Mouse (Mus musculus): Measurements from ENCODE around the gene Vac14. TPM values are rescaled to one million over a fixed set of nuclear protein-coding genes. Genes with fewer than 3 reads are reported as not detected.

The Vac14 gene
- polyA plus RNA-seq, 1 experiment from 2014 or later: 14.0 TPM

DNA sequence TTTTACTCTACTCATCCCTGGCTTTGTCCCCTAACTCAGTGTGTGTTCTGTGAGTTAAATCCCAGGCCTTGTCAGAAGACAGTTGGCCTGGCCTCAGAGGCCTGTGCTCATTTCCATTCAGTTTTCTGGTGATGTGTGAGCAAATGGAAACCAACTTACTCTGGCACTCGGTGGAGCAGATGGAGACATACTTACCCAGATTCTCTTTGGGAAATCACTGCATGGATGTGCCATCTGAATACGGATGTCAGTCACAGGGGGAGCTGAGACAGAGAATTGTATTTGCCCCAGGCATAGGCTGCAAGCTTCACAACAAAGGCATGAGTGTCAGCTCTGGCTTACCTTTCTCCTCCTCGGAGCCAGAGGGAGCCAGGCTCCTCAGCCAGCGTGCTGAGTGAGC is 8.0 kb downstream of the Vac14 start:
- Histone ChIP-seq H3K4me1 (ENCODE audit: control insufficient read depth, insufficient read depth, low read length) (peaks cover 9% of the 10 kb centered on the region; the same call in 1 of the 2 replicates), H3K27ac (ENCODE audit: low read length) (no peak overlapping the region), H3K4me3 (replicated peaks; ENCODE audit: low read length) (no peak overlapping the region), H3K9ac (ENCODE audit: low read length) (no peak overlapping the region), H3K36me3 (ENCODE audit: control insufficient read depth, insufficient read depth, low read length) (no peaks in the 10 kb centered on the region), H3K27me3 (ENCODE audit: control insufficient read depth, insufficient read depth, low read length) (no peaks in the 10 kb centered on the region), H3K9me3 (replicated peaks; ENCODE audit: control insufficient read depth, low read length) (no peaks in the 10 kb centered on the region), H3K4me2 (ENCODE audit: low read depth, low read length) (no peak overlapping the region)
- WGBS: 73% methylated on average over 4 of the region's 4 CpGs
- ATAC-seq (ENCODE audit: insufficient read depth, low FRiP score): no peak

DNA sequence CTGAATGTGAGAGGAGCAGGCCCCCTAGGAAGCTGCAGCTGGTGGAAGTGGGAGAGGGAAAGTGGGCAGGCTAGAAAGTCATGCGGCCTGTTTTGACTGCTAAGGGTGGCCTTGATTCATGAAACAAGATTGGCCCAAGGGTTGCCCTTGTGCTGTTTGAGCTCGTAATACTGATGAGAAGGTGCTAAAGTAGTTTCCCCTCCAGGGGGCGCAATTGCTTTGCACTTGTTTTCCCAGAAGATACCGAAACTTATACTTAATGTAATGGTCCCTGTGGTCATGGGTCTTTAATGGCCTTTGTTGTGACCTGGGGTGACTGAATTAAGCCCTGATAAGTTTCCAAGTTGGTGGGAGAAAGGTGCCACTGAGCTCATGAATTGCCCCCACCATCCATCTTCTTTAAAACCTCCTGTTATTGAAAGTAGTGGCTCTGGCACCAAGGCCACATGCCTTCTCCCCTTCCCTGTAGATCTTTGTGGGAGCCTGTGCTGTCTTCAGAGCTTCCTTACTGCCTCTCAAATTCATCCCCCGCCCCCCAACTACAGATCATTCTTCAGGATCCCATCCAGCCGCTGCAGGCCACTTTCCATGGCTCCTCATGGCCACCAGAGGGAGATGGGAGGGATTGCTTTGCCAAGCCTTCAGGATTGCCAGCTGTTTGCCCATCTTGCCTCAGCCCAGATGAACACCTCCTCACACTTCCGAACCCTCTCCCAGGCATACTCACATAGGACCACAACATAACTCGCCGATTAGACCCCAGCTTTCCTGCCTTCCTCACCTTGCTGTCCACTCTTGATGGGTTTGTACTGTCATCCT is 11.1 kb downstream of the Vac14 start:
- Histone ChIP-seq H3K9me3 (replicated peaks; ENCODE audit: control insufficient read depth, low read length) (no peaks in the 10 kb centered on the region), H3K27ac (ENCODE audit: low read length) (peak overlapping the region; percentile 92), H3K27me3 (ENCODE audit: control insufficient read depth, insufficient read depth, low read length) (no peaks in the 10 kb centered on the region), H3K4me2 (ENCODE audit: low read depth, low read length) (no peak overlapping the region), H3K4me3 (replicated peaks; ENCODE audit: low read length) (no peak overlapping the region), H3K4me1 (ENCODE audit: control insufficient read depth, insufficient read depth, low read length) (peaks cover 9% of the 10 kb centered on the region; the same call in 1 of the 2 replicates), H3K9ac (ENCODE audit: low read length) (no peak overlapping the region), H3K36me3 (ENCODE audit: control insufficient read depth, insufficient read depth, low read length) (no peaks in the 10 kb centered on the region)
- ATAC-seq (ENCODE audit: insufficient read depth, low FRiP score): no peak
- WGBS: 57% methylated on average over 9 of the region's 9 CpGs

DNA sequence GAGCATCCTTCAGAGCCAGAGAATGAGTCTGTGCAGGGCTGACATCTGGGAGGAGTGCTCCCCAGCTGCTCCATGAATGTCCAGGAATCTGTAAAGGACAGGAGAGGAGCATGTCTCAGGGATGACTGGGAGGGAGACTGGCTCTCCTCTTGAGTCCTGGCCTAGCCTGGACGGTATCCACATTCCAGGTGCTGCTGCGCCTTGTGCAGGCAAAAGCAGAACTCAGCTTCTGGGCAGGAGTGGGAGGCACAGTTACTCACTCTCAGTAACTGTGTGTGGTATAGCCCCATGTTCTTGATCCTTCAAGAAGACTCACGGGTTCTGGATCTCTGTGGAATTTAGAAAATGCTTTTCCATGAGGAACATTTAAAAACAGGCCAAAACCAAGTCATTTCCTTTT is 11.7 kb downstream of the Vac14 start:
- H3K4me2 ChIP-seq (ENCODE audit: low read depth, low read length): no peak overlapping the region
- no peak overlapping the region for H3K4me3 ChIP-seq (replicated peaks; ENCODE audit: low read length)
- no peaks in the 10 kb centered on the region for H3K27me3 ChIP-seq (ENCODE audit: control insufficient read depth, insufficient read depth, low read length)
- 82% methylated on average over 3 of the region's 3 CpGs for WGBS
- peak overlapping the region; percentile 92 for H3K27ac ChIP-seq (ENCODE audit: low read length)
- H3K36me3 ChIP-seq (ENCODE audit: control insufficient read depth, insufficient read depth, low read length): no peaks in the 10 kb centered on the region
- H3K9ac ChIP-seq (ENCODE audit: low read length): no peak overlapping the region
- H3K9me3 ChIP-seq (replicated peaks; ENCODE audit: control insufficient read depth, low read length): no peaks in the 10 kb centered on the region
- no peak for ATAC-seq (ENCODE audit: insufficient read depth, low FRiP score)
- peaks cover 9% of the 10 kb centered on the region; the same call in 1 of the 2 replicates for H3K4me1 ChIP-seq (ENCODE audit: control insufficient read depth, insufficient read depth, low read length)

DNA sequence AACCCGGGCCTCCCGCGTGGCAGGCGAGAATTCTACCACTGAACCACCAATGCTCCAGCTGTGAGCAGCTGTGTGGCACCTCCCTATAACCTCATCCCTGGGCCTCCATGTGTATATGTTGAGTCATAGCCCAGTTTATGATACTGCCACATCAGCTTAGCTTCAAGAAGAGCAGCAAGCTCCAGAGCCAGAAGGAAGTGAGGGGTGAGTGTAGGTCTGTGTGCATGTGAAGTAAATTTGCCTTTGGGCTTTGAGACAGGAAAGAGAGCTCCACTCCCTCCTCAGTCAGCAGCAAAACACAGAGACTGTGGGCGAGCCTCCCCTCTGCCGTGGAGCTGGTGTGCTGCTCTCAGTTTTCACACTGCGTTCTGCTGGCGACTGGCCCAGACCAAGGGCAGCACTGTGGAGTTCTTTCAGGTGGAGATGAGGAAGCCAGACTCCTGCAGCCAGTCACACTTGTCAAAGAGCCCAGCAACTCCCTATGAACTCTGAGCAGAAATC is 12.2 kb downstream of the Vac14 start:
- no peaks in the 10 kb centered on the region for H3K9me3 ChIP-seq (replicated peaks; ENCODE audit: control insufficient read depth, low read length)
- no peaks in the 10 kb centered on the region for H3K27me3 ChIP-seq (ENCODE audit: control insufficient read depth, insufficient read depth, low read length)
- no peaks in the 10 kb centered on the region for H3K36me3 ChIP-seq (ENCODE audit: control insufficient read depth, insufficient read depth, low read length)
- H3K4me2 ChIP-seq (ENCODE audit: low read depth, low read length): peak overlapping the region; percentile 42
- peak; percentile 87 for ATAC-seq (ENCODE audit: insufficient read depth, low FRiP score)
- peak overlapping the region; percentile 92 for H3K27ac ChIP-seq (ENCODE audit: low read length)
- WGBS: 43% methylated on average over 8 of the region's 8 CpGs
- H3K9ac ChIP-seq (ENCODE audit: low read length): peak overlapping the region; percentile 48
- peak overlapping the region; percentile 24 for H3K4me3 ChIP-seq (replicated peaks; ENCODE audit: low read length)
- H3K4me1 ChIP-seq (ENCODE audit: control insufficient read depth, insufficient read depth, low read length): peaks cover 9% of the 10 kb centered on the region; the same call in 1 of the 2 replicates

DNA sequence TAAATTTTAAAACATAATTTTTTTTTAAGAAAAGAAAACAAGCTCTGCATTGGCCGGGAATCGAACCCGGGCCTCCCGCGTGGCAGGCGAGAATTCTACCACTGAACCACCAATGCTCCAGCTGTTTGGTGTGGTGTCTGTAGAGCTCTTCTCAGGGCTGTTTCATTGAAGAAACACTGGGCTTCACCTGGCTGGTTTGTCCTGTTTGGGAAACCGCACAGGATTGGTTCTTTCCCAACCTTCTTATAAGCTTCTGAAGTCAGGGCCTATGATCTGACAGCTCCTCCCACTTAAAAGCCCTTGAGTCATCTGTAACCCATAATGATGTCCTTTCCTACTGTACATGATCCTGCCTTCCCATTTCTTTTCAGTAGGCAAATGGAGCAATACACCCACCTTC is 12.8 kb downstream of the Vac14 start:
- Histone ChIP-seq H3K4me1 (ENCODE audit: control insufficient read depth, insufficient read depth, low read length) (peaks cover 9% of the 10 kb centered on the region; the same call in 1 of the 2 replicates), H3K36me3 (ENCODE audit: control insufficient read depth, insufficient read depth, low read length) (no peaks in the 10 kb centered on the region), H3K4me3 (replicated peaks; ENCODE audit: low read length) (no peak overlapping the region), H3K27ac (ENCODE audit: low read length) (peak overlapping the region; percentile 92), H3K4me2 (ENCODE audit: low read depth, low read length) (peak overlapping the region; percentile 42), H3K9me3 (replicated peaks; ENCODE audit: control insufficient read depth, low read length) (no peaks in the 10 kb centered on the region), H3K9ac (ENCODE audit: low read length) (no peak overlapping the region), H3K27me3 (ENCODE audit: control insufficient read depth, insufficient read depth, low read length) (no peaks in the 10 kb centered on the region)
- ATAC-seq (ENCODE audit: insufficient read depth, low FRiP score): no peak
- WGBS: 86% methylated on average over 7 of the region's 7 CpGs

DNA sequence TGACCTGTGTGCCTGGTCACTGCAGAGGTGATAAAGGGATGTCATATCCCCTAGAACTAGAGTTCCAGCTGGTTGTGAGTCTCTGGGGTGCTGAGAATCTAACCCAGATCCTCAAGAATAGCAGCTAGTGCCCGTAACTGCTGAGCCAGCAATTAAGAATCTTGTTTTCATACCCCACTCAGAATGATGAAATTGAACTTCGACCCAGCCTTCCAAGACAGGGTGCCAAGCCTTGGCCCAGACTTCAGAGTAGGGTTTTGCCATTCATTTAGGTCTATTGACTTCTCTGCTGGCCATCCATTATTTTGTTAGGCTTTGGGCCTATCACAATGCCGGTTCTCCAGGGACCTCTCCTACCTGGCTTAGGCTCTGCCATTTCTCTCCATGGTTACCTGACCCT is 15.4 kb downstream of the Vac14 start:
- Histone ChIP-seq H3K9me3 (replicated peaks; ENCODE audit: control insufficient read depth, low read length) (no peaks in the 10 kb centered on the region), H3K36me3 (ENCODE audit: control insufficient read depth, insufficient read depth, low read length) (no peaks in the 10 kb centered on the region)
- no peak for ATAC-seq (ENCODE audit: insufficient read depth, low FRiP score)

DNA sequence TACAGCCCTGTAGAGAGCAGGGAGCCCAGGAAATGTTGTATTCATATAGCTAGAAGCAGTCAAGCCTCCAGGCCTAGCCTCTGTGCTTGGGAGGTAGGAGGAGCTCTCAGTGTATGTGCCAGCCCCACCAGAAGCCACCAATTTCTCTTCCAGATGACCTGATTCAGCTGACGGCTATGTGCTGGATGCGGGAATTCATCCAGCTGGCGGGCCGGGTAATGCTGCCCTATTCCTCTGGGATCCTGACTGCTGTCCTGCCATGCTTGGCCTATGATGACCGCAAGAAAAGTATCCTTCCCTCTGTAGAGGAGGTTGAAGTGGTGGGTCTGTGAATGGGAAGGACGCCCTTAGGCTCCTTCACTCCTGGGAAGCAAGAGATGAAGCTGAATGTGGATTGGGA is 17.8 kb downstream of the Vac14 start:
- Histone ChIP-seq H3K36me3 (ENCODE audit: control insufficient read depth, insufficient read depth, low read length) (no peaks in the 10 kb centered on the region), H3K4me1 (ENCODE audit: control insufficient read depth, insufficient read depth, low read length) (no peaks in the 10 kb centered on the region), H3K9ac (ENCODE audit: low read length) (no peak overlapping the region), H3K4me3 (replicated peaks; ENCODE audit: low read length) (no peak overlapping the region), H3K4me2 (ENCODE audit: low read depth, low read length) (no peak overlapping the region), H3K9me3 (replicated peaks; ENCODE audit: control insufficient read depth, low read length) (no peaks in the 10 kb centered on the region), H3K27me3 (ENCODE audit: control insufficient read depth, insufficient read depth, low read length) (no peaks in the 10 kb centered on the region), H3K27ac (ENCODE audit: low read length) (no peak overlapping the region)
- no peak for ATAC-seq (ENCODE audit: insufficient read depth, low FRiP score)
- WGBS: 92% methylated on average over 6 of the region's 6 CpGs

More for the DNA sequence above, 15.4 kb downstream of the Vac14 start:
- 92% methylated on average over 3 of the region's 3 CpGs for WGBS
- no peak overlapping the region for H3K27ac ChIP-seq (ENCODE audit: low read length)
- no peak overlapping the region for H3K4me3 ChIP-seq (replicated peaks; ENCODE audit: low read length)
- no peak overlapping the region for H3K9ac ChIP-seq (ENCODE audit: low read length)
- no peaks in the 10 kb centered on the region for H3K27me3 ChIP-seq (ENCODE audit: control insufficient read depth, insufficient read depth, low read length)
- H3K4me1 ChIP-seq (ENCODE audit: control insufficient read depth, insufficient read depth, low read length): peaks cover 9% of the 10 kb centered on the region; the same call in 1 of the 2 replicates
- H3K4me2 ChIP-seq (ENCODE audit: low read depth, low read length): no peak overlapping the region

DNA sequence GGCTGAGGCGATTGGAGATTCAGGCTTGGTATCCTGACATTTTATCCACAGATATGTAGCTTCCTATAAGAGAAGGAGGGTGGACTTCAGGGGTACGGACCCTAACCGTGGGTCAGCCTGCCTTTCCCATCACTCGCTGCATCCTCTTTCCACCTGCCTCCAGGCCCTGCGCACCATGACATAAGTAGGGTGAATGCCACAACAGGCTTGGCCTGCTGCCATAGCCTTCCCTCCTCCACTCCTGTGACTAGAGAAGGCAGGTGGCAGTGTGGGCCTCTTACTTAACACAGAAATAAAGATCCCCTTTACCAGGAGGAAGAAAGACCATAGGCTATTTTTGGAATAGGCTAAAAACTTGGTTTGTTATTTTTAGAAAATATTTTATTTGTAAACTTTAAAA is 23.9 kb downstream of the Vac14 start:
- Histone ChIP-seq H3K9me3 (replicated peaks; ENCODE audit: control insufficient read depth, low read length) (no peaks in the 10 kb centered on the region), H3K9ac (ENCODE audit: low read length) (no peak overlapping the region), H3K4me1 (ENCODE audit: control insufficient read depth, insufficient read depth, low read length) (no peaks in the 10 kb centered on the region), H3K4me3 (replicated peaks; ENCODE audit: low read length) (no peak overlapping the region), H3K4me2 (ENCODE audit: low read depth, low read length) (no peak overlapping the region), H3K36me3 (ENCODE audit: control insufficient read depth, insufficient read depth, low read length) (no peaks in the 10 kb centered on the region), H3K27me3 (ENCODE audit: control insufficient read depth, insufficient read depth, low read length) (no peaks in the 10 kb centered on the region), H3K27ac (ENCODE audit: low read length) (no peak overlapping the region)
- WGBS: 90% methylated on average over 5 of the region's 5 CpGs
- no peak for ATAC-seq (ENCODE audit: insufficient read depth, low FRiP score)

DNA sequence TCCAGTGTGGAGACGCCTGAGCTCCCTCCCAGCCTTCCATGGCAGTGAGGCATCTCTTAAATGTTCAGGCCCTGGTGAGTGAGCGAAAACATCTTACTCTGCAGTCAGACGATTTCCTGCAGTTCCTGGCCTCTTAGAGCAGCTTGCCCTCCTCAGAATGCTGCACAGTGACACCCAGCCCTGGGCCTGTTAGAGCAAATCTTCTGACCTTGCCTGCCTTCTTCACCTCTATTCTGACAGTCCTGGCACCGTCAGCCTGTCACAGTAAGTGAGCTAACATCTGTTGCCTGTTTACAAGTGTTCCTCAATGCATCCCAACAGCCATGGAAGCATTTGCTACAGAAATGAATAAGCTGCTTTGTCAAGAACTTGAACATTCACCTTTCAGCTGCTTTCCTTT is 24.8 kb downstream of the Vac14 start:
- no peak overlapping the region for H3K4me2 ChIP-seq (ENCODE audit: low read depth, low read length)
- H3K9me3 ChIP-seq (replicated peaks; ENCODE audit: control insufficient read depth, low read length): no peaks in the 10 kb centered on the region
- H3K9ac ChIP-seq (ENCODE audit: low read length): no peak overlapping the region
- no peaks in the 10 kb centered on the region for H3K36me3 ChIP-seq (ENCODE audit: control insufficient read depth, insufficient read depth, low read length)
- no peak overlapping the region for H3K4me3 ChIP-seq (replicated peaks; ENCODE audit: low read length)
- H3K27me3 ChIP-seq (ENCODE audit: control insufficient read depth, insufficient read depth, low read length): no peaks in the 10 kb centered on the region
- WGBS: 73% methylated on average over 4 of the region's 4 CpGs
- no peaks in the 10 kb centered on the region for H3K4me1 ChIP-seq (ENCODE audit: control insufficient read depth, insufficient read depth, low read length)
- H3K27ac ChIP-seq (ENCODE audit: low read length): no peak overlapping the region
- no peak for ATAC-seq (ENCODE audit: insufficient read depth, low FRiP score)
